ENCODE assay signal across 11 mouse cellular contexts in the genomic region with DNA sequence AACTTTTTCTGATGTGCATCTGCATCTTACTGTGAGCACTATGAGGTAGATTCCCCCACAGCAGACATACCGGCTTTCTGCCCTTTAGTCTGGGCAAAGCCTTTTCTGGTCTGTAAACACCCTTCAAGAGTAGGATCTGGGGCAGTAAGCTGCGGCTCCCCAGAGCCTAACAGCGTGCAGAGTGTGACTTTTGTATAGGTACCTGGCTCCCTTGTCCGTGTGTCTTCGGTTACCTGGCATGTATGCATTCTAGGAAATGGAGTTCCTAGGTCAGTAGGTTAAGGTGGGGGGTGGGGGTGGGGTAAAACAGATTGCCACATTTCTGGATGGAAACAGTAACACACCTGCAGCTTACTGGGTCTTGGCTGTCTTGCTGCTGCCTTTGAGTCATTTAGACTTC.
"Had no signal": no experiment of that assay in that cellular context is flagged by ENCODE, and none has a peak within 500 bp of the region (broad histone marks: within the 10 kb centered on the region; RNA-seq: fewer than 3 reads in every experiment).

No protein-coding gene starts in this region.

- H3K4me3 ChIP-seq: left cerebral cortex, adult 2 months; limb, embryonic 15.5 days; neural tube, embryonic 13.5 days had no signal

- H3K27me3 ChIP-seq: limb, embryonic 15.5 days; neural tube, embryonic 13.5 days had no signal

- ATAC-seq: midbrain, embryonic 16.5 days had no signal

- DNase-seq: kidney, adult 8-10 months; kidney, postnatal 25 days; lung, adult 18-20 months; right cerebral cortex, postnatal 14 days; thymus, postnatal 4 days had no signal

- H3K27ac ChIP-seq: left cerebral cortex, adult 2 months; limb, embryonic 15.5 days; liver, embryonic 14.5 days; neural tube, embryonic 13.5 days; stomach, postnatal 0 days had no signal

- H3K36me3 ChIP-seq: limb, embryonic 15.5 days; neural tube, embryonic 13.5 days had no signal

- H3K9me3 ChIP-seq: limb, embryonic 15.5 days; neural tube, embryonic 13.5 days had no signal

- H3K9ac ChIP-seq: limb, embryonic 15.5 days; liver, embryonic 14.5 days; neural tube, embryonic 13.5 days had no signal

- H3K4me2 ChIP-seq: limb, embryonic 15.5 days; neural tube, embryonic 13.5 days had no signal
